Mouse (Mus musculus) brain, embryonic 14.5 days (tissue): Measurements from ENCODE around the gene Bsn. TPM values are rescaled to one million over a fixed set of nuclear protein-coding genes. Genes with fewer than 3 reads are reported as not detected.

Experiments used
- DNase-seq: peaks from one replicate; pipeline ENCODE4 v3.0.0-alpha.2; 2011; ENCODE audit warnings: low read depth
- CTCF ChIP-seq: fragments of 200-500 bp; IDR thresholded peaks from 2 replicates; pipeline ENCODE4 v1.5.1; 2012; ENCODE audit warnings: inconsistent platforms, mild to moderate bottlenecking, moderate library complexity, borderline replicate concordance; ENCODE audit not compliant: insufficient read depth, insufficient read length; ENCODE audit errors: extremely low read depth
- POLR2A ChIP-seq: fragments of 200-500 bp; IDR thresholded peaks from 2 replicates; pipeline ENCODE4 v1.6.1; 2012; ENCODE audit warnings: mild to moderate bottlenecking, inconsistent platforms, borderline replicate concordance; ENCODE audit not compliant: poor library complexity, insufficient read depth, insufficient read length, severe bottlenecking; ENCODE audit errors: extremely low read depth
- polyA plus RNA-seq: library from polyadenylated mRNA; depleted of rRNA; stranded (reverse); fragments of >200 nt; gene quantifications from 2 replicates; pipeline ENCODE4 v1.2.3, GENCODE M21; 2012

Bsn gene
- polyA plus RNA-seq, 1 experiment: 40.0 TPM

- TF ChIP-seq CTCF: no peak
- no peak for TF ChIP-seq POLR2A
- no peak for DNase-seq
Observed at GRCm38 (mm10) chr9:108099619-108100018, 90.6 kb downstream of the Bsn start.

GRCm38 (mm10) chr9:108095949-108096712 lies 94.1 kb downstream of the Bsn start:
- TF ChIP-seq CTCF (no peak), POLR2A (no peak)
- DNase-seq: no peak

- peak; percentile 78 for TF ChIP-seq CTCF
- TF ChIP-seq POLR2A: no peak
- DNase-seq: peak; percentile 84
Observed at GRCm38 (mm10) chr9:108095518-108095917, 94.7 kb downstream of the Bsn start.

- TF ChIP-seq POLR2A: no peak
- TF ChIP-seq CTCF: no peak
- DNase-seq: peak; percentile 30
Observed at GRCm38 (mm10) chr9:108094998-108095411, 95.2 kb downstream of the Bsn start.

GRCm38 (mm10) chr9:108094184-108094941 lies 95.8 kb downstream of the Bsn start, which contains the start of gene Apeh:
Gene Apeh (minus strand): TSS chr9:108094606.
- DNase-seq: peak; percentile 96
- peak; percentile 4; the same call in 1 of the 2 replicates for TF ChIP-seq POLR2A
- TF ChIP-seq CTCF: no peak

GRCm38 (mm10) chr9:108093586-108093985 lies 96.6 kb downstream of the Bsn start:
- TF ChIP-seq POLR2A: no peak
- TF ChIP-seq CTCF: no peak
- no peak for DNase-seq

- TF ChIP-seq CTCF (no peak), POLR2A (no peak)
- no peak for DNase-seq
Observed at GRCm38 (mm10) chr9:108090611-108091120, 99.5 kb downstream of the Bsn start.

- no peak for TF ChIP-seq POLR2A
- no peak for TF ChIP-seq CTCF
- no peak for DNase-seq
Observed at GRCm38 (mm10) chr9:108085261-108085660, 104.9 kb downstream of the Bsn start.

GRCm38 (mm10) chr9:108083561-108083960 lies 106.6 kb downstream of the Bsn start:
- TF ChIP-seq CTCF: no peak
- no peak for TF ChIP-seq POLR2A
- DNase-seq: no peak

- TF ChIP-seq CTCF (no peak), POLR2A (no peak)
- no peak for DNase-seq
Observed at GRCm38 (mm10) chr9:108082988-108083431, 107.2 kb downstream of the Bsn start, which contains the start of gene Rnf123. Gene Rnf123 (minus strand): TSS chr9:108083346.

GRCm38 (mm10) chr9:108082549-108082948 lies 107.6 kb downstream of the Bsn start:
- TF ChIP-seq CTCF: no peak
- TF ChIP-seq POLR2A: no peak
- no peak for DNase-seq

GRCm38 (mm10) chr9:108080168-108080567 lies 110.0 kb downstream of the Bsn start, which contains the start of gene Mst1:
Gene Mst1 (plus strand): TSS chr9:108080436.
- no peak for DNase-seq
- no peak for TF ChIP-seq POLR2A
- TF ChIP-seq CTCF: no peak

- peak; percentile 21 for DNase-seq
- TF ChIP-seq CTCF (no peak), POLR2A (no peak)
Observed at GRCm38 (mm10) chr9:108073141-108073930, 116.8 kb downstream of the Bsn start.

- DNase-seq: peak; percentile 40
- TF ChIP-seq CTCF (no peak), POLR2A (no peak)
Observed at GRCm38 (mm10) chr9:108072481-108072924, 117.7 kb downstream of the Bsn start.
